Mouse (Mus musculus) cerebellum, adult 9-11 months (tissue): Measurements from ENCODE around the gene Id1.

Experiments
- DNase-seq: peaks from one replicate; pipeline ENCODE4 v3.0.0; 2022

The Id1 gene

GRCm38 (mm10) chr2:152756474-152757393, 20.7 kb downstream of the Id1 start:
- DNase-seq = no peak

DNA sequence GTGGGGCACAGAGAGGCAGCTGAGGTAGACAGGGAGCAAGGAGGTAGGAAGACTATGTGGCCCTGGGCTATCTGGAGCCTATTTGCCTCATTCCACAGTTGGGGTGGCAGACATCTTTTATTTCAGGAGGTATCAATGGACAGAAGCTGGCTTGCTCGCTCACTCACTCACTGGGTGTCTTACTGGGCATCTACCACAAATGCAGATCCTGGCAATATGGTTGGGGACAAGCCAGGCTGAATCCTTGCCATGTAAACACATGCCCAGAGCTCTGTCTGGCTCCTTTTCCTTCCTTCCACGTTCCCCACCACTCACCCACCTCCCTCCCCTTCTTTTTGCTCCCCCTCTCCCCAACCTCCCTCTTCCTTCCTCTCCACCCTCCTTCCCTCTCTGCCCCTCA, 21.4 kb downstream of the Id1 start:
- DNase-seq = peak; percentile 75

GRCm38 (mm10) chr2:152758351-152758750, 22.3 kb downstream of the Id1 start:
- DNase-seq = no peak

GRCm38 (mm10) chr2:152763310-152763709, 27.3 kb downstream of the Id1 start:
- no peak for DNase-seq

DNA sequence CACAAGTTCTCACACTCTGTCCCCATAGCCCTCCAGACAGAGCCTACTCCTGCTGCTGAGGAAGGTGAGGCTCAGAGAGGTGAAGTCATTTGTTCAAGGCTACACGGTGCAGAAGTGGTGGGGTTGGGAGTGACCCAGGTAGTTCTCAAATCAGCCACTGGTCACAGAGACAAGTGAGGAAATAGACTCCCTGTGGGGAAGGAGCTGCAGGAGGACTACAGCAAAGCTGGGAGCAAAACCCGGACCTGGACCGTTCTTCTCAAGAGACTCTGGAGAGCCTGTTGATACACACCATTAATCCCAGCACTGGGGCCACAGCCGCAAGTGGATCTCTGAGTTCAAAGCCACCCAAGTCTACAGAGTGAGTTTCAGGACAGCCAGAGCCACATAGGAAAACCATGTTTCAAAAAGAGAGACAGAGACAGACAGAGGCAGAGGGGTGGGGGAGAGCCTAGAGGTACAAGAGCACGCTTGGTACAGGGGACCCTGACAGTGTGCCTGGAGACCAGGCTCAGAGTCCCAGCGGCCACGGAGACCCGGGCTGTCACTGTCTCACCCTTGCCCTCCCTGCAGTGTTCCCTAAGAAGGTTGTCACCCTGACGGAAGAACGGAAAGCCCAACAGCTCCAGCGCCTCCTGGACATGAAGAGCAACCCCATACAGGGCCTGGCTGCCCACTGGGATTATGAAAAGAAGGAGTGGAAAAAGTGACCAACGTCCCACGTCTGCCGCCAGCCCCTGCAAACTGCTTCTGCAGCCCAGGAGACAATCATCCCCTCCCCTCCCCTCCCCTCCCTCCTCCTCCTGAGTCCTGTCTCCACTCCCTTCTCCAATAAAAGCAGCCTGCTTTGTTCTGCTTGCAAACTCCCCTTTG, 28.4 kb downstream of the Id1 start:
- no peak for DNase-seq

GRCm38 (mm10) chr2:152765045-152765674, 29.1 kb downstream of the Id1 start:
- DNase-seq = no peak

GRCm38 (mm10) chr2:152766387-152767123, 30.5 kb downstream of the Id1 start:
- peak; percentile 83 for DNase-seq

GRCm38 (mm10) chr2:152767618-152768271, 31.7 kb downstream of the Id1 start:
- no peak for DNase-seq

DNA sequence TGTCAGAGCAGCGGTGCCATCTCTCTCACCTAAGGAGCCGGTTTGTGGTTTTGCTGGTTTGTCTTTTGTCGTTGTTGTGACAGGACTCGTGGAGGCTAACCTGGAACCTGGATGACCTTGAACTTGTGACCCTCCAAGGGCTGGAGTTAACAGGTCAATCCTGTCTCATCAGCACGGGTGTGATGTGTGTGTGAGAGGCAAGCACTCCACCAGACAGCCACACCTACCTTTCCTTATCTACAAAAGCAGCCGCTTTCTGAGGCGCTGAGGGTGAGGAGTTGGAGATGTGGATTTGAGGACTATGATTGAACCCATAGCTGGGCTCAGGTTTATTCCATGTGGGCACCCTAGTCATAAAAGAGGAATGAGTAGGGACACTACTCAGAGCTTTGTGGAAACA, 33.6 kb downstream of the Id1 start:
- no peak for DNase-seq

GRCm38 (mm10) chr2:152771571-152771970, 35.5 kb downstream of the Id1 start:
- DNase-seq = no peak

DNA sequence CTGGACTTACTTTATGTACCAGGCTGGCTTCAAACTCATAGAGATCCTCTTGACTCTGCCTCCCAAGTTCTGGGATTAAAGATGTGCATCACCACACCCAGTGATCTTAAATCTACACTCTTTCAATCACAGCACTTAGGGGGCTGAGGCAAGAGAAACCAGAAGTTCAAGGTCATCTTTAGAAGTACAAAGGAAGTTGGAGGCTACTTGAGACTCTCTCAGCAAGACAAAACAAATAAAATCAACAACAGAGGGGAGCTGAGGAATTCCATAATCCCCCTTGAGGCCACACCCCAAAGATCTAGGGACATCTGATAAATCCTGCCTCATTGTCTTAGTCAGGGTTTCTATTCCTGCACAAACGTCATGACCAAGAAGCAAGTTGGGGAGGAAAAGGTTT, 36.2 kb downstream of the Id1 start:
- DNase-seq = no peak

DNA sequence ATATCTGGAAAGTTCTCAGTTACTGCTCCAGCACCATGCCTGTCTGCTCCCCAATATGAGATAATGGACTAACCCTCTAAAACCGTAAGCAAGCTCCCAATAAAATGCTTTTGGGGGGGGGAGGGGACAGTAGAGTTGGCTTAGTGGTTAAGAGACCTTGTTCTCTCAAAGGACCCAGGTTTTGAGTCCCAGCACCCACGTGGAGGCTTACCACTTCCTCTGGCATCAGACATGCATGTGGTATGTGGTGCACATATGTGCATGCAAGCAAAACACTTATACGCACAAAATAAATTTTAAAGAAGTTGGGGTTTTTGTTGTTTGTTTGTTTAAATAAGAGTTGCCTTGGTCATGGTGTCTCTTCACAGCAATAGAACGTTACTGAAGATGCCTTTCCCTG, 39.3 kb downstream of the Id1 start:
- DNase-seq = no peak

DNA sequence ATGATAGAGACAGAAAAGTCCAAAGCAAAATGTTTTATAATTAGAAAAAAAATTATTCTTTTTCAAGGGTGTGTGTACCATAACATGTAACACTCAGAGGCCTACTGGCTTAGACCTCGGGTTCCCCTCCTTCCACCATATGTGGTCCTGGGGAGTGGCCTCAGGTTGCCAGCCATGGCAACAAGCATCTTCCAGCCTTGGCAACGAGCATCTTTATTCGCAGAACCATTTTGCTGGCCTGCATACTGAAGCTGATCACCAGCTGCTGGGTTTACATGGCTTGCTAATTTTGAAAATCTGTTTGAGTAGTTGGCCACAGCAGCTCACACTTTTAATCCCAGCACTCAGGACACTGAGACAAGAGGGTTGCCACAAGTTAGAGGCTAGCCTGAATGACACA, 40.0 kb downstream of the Id1 start:
- DNase-seq = no peak

- DNase-seq = no peak
These were observed 40.4 kb downstream of the Id1 start for GRCm38 (mm10) chr2:152776435-152776834.

DNA sequence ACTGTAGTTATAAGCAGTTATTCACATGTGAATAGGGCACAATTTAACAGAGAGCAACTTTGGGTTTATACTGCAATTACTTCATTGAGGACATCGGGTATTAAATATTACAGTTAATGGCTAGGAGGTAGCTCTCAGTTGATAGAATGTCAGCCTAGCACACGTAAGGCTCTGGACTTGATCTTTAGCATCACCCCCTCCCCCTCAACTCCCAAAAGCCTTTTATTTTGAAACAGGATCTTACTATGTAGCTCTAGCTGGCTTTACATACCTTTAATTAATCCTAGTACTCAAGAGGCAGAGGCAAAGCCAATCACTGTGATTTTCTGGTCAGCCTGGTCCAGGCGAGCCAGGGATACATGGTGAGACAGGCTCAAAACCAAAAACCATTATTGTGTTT, 41.0 kb downstream of the Id1 start:
- no peak for DNase-seq

GRCm38 (mm10) chr2:152780466-152780865, 44.4 kb downstream of the Id1 start:
- DNase-seq = no peak

- no peak for DNase-seq
These were observed 45.1 kb downstream of the Id1 start for GRCm38 (mm10) chr2:152781031-152781711.

GRCm38 (mm10) chr2:152782656-152783055, 46.6 kb downstream of the Id1 start:
- DNase-seq = no peak

- no peak for DNase-seq
These were observed 47.2 kb downstream of the Id1 start for GRCm38 (mm10) chr2:152783241-152783640.

GRCm38 (mm10) chr2:152784640-152785039, 48.6 kb downstream of the Id1 start:
- no peak for DNase-seq
